Mouse (Mus musculus): ENCODE results near the gene Prune2.

Prune2 gene

GRCm38 (mm10) chr19:17264481-17265196 is 308.7 kb downstream of the Prune2 start:
- DNase-seq, result no peak

DNA sequence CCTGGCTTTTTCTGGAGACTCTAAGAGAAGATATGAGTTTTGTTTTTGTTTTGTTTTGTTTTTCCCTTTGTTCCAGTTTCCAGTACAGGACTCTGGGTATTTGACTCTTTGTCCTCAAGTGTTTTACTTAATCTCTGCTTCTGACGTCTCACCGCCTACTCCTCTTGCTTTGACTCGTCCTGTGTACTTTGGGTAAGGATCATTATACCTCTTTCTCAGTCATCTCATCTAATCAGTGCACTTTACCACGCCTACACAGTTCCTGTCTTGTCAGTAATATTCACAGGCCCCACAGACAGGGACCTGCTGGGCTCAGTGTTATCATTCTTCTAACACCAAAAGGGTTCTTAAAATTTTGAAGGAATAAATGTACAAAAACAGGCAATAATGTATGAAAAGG is 312.8 kb downstream of the Prune2 start:
- DNase-seq, result no peak

DNA sequence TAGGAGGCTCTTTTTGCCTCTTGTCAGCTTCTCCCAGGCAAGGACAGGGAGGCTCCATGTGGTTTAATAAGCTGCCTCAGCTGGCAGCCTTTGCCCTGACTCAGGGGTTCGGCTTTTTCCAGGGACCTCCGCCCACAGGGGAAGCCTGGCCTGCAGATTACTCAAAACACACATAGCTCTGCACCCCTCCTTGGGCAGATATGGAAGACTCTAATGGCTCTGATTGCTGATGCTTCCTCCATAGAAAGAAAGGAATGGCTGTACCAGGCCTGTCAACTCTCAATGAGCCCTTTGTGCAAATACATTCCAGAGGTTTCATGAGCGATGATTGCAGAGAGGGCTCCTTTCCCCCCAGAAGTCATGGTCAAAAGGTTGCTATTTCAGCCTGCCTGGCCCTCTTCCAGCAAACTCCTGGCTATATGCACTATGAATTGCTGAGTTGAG is 315.3 kb downstream of the Prune2 start:
- DNase-seq, result peak; percentile 52

- DNase-seq, result no peak
Measured at GRCm38 (mm10) chr19:17272988-17273387, 317.1 kb downstream of the Prune2 start.
